Mouse (Mus musculus) left cerebral cortex, postnatal 36 days (tissue): Measurements from ENCODE around the gene Ifitm3. TPM values are rescaled to one million over a fixed set of nuclear protein-coding genes. Genes with fewer than 3 reads are reported as not detected.

Experiments
- DNase-seq, 2 experiments: peaks; one replicate each; pipeline ENCODE4 v3.0.0; 2021 to 2022; ENCODE audit warnings: low spot score in 2 of 2, mixed read lengths in 1 of 2
- intact Hi-C: fragments of 180-260 bp; cut with DNase I; formaldehyde crosslinking; loops from one replicate; pipeline ENCODE4 v1.15.1; 2025
- total RNA-seq, 2 experiments: library from RNA; stranded (reverse); gene quantifications; 2 replicates each; pipeline ENCODE4 v1.2.3; 2021

Ifitm3 gene
- 10 to 100 TPM in 1 of 2 experiments, 1 to 10 TPM in 1; 9.6 to 14.3 TPM for total RNA-seq

DNA sequence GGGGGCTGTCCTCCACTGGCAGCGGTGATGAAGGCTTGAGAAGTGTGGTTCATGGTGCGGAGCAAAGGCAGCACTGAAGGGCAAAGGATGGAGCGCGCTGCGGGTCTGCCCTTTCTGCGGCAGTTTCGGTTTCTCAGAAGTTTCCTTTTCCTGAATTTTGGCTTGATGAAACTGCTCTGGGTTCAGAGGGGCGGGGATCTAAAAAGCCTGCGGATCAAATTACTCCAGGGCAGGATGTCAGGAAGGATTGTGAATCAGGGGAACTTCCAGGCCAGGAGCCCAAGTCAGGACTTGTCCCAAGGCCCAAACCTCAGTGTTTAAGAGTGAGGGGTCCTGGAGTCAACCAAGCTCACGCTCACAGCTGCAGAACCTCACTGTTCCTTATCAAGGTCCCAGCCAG lies at the start of gene Ifitm3:
Gene Ifitm3 (minus strand): TSS at position 178 of the 400 bp plus-strand sequence.
- no peak for DNase-seq
- intact Hi-C loops: no loop called here

GRCm38 (mm10) chr7:141059929-141060328 lies 49.4 kb upstream of the Ifitm3 start:
- intact Hi-C loops: loop anchor here (5.0 kb wide), 1 partner anchor 203 kb away; the partner anchor contains the start of genes Bet1l, Gm45785 and Ric8a

GRCm38 (mm10) chr7:141058601-141059341 lies 48.2 kb upstream of the Ifitm3 start:
- intact Hi-C loops: no loop called here
- DNase-seq: no peak

More at GRCm38 (mm10) chr7:141059929-141060328, 49.4 kb upstream of the Ifitm3 start:
- no peak for DNase-seq

- intact Hi-C loops: no loop called here
- no peak for DNase-seq
Observed at GRCm38 (mm10) chr7:141057541-141057940, 47.0 kb upstream of the Ifitm3 start.

DNA sequence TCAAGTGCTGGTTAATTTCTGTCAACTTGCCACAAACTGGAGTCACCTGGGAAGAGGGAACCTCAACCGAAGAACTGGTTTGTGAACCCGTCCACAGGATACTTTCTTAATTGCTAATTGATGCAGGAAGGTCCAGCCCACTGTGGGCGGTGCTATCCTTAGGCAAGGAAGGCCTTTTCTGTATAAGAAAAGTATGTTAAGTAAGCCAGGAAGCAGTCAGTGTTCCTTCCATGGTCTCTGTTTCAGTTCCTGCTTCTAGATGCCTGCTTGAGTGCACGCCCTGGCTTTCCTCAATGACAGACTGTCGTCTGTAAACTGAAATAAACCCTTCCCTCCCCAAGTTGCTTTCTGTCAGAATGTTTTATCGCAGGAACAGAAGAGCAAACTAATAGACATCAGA lies 46.4 kb upstream of the Ifitm3 start:
- no peak for DNase-seq
- intact Hi-C loops: no loop called here

GRCm38 (mm10) chr7:141055785-141056184 lies 45.2 kb upstream of the Ifitm3 start:
- intact Hi-C loops: no loop called here
- DNase-seq: no peak

DNA sequence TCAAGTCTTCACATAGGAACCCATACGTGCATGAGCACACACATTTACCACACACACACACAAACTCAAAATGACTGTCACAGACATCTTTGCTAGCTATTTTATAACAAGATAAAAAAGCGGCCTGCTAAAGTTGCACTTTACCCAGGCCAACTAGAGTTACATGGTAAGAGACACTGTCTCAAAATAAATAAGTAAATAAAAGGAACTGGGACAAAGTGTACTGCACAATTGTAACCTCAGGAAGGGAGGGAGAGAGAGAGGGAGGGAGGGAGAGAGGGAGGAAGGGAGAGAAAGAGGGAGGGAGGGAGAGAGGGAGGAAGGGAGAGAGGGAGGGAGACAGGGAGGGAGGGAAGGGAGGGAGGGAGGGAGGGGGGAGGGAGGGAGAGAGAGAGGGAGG lies 41.9 kb upstream of the Ifitm3 start:
- intact Hi-C loops: no loop called here
- no peak for DNase-seq

- intact Hi-C loops: no loop called here
- no peak for DNase-seq
Observed at GRCm38 (mm10) chr7:141052016-141052415, 41.4 kb upstream of the Ifitm3 start.

DNA sequence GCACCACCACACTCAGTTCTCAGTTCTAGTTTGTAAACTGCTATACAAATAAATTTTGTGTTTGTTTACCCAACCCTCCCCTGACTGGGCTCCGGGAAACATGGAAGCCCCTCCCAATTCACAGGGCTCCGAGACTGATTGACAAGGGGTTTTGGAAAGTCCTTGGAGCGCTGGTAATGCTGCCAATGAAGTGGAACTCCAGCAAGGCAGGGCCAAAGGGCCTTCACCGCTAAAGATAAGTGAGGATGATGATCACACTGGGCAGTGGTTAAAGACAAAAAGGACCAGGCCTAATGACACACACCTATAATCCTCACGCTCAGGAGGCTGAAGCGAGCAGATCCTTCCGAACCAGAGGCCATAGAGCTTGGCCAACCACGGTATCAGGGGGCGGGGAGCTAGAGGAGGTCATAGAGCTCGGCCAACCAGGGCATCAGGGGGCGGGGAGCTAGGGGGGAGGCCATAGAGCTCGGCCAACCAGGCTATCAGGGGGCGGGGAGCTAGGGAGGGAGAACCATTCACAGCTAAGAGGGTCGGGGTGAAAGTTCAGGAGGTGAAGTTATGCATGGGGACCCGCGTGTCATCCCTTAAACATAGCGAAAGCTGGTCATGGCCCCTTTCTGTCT lies 40.6 kb upstream of the Ifitm3 start:
- no peak for DNase-seq

GRCm38 (mm10) chr7:141049326-141049725 lies 38.8 kb upstream of the Ifitm3 start:
- intact Hi-C loops: loop anchor here (2.0 kb wide), 1 partner anchor 41 kb away; no protein-coding TSS in a partner anchor

More for the DNA sequence above, 40.6 kb upstream of the Ifitm3 start:
- intact Hi-C loops: no loop called here

DNA sequence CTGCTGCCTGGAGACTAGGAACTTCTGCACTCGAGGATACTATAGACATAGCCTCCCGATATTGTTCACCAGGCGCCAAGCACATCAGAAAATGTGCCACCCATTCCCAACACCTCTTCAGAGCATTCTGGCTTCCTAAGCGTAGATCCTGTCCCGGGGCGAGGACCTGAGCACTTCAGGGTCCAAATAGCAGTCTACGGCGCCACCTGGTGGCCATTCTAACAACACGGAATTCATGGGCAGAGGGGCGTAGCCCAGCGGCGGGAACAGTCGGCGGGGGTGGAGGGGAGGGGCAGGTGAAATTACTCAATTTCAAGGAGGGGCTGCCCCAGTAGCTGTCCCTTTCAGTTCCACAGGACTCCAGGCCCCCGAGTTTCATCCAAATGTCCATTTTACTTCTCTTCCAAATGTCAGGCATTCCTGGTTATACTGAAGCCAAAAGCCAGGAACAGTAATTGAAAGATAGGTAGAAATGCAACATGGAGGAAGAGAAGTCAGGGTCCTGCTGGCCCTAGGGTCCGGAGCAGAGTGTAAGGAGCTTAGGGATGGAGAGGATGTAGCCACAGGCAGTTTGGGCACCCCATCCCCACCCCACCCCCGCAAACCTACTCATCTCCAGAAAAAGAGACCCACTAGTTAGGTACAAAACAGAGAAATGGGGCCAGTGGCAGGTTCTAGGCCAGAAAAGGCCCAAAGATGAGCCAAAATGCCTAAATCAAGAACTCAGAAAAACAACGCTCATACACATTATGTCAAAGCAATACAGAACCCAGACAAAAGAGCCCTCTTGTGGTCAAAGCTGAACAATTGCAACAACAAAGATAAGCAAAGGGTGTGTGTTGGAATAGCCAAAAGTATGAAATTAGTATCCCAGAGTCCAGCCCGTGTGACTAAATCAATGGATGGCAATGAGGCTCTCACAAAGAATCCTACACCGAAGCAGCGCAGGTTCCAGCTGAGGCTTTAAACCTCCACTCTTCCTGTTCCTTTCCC lies 38.0 kb upstream of the Ifitm3 start:
- DNase-seq: peak; percentile 84 to 87
- intact Hi-C loops: loop anchor here (1.0 to 2.0 kb wide), 4 partner anchors 40 to 205 kb away; no protein-coding TSS in a partner anchor

More at GRCm38 (mm10) chr7:141049326-141049725, 38.8 kb upstream of the Ifitm3 start:
- DNase-seq: no peak

GRCm38 (mm10) chr7:141047581-141048225 lies 37.1 kb upstream of the Ifitm3 start:
- DNase-seq: peak; percentile 68 to 75
- intact Hi-C loops: loop anchor here (1.0 to 2.0 kb wide), 4 partner anchors 39 to 204 kb away; no protein-coding TSS in a partner anchor

- intact Hi-C loops: no loop called here
- no peak for DNase-seq
Observed at GRCm38 (mm10) chr7:141046931-141047580, 36.5 kb upstream of the Ifitm3 start.

GRCm38 (mm10) chr7:141042539-141042938 lies 32.0 kb upstream of the Ifitm3 start:
- intact Hi-C loops: no loop called here
- DNase-seq: no peak

DNA sequence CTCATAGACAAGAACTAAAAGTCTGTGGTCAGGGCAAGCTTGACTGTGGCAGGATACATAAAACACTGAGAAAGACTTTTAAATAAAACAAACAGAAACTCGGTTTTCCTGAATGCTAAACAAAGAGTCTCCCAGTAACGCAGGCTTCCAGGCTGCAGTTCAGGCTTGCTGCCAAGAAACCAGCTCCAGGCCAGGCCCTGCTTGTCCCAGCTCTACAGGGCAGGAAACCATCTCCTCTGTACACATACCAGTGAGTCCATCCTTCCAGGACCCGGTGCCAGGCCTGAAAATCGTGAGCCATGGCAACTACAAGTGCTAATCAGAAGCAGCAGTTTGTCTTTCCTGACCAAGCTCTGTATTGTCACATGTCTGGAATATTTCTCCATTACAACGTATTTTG lies 31.1 kb upstream of the Ifitm3 start:
- intact Hi-C loops: no loop called here

GRCm38 (mm10) chr7:141040867-141041606 lies 30.5 kb upstream of the Ifitm3 start:
- no peak for DNase-seq
- intact Hi-C loops: no loop called here

More for the DNA sequence above, 31.1 kb upstream of the Ifitm3 start:
- peak in 1 of 2 experiments; percentile 14 for DNase-seq

DNA sequence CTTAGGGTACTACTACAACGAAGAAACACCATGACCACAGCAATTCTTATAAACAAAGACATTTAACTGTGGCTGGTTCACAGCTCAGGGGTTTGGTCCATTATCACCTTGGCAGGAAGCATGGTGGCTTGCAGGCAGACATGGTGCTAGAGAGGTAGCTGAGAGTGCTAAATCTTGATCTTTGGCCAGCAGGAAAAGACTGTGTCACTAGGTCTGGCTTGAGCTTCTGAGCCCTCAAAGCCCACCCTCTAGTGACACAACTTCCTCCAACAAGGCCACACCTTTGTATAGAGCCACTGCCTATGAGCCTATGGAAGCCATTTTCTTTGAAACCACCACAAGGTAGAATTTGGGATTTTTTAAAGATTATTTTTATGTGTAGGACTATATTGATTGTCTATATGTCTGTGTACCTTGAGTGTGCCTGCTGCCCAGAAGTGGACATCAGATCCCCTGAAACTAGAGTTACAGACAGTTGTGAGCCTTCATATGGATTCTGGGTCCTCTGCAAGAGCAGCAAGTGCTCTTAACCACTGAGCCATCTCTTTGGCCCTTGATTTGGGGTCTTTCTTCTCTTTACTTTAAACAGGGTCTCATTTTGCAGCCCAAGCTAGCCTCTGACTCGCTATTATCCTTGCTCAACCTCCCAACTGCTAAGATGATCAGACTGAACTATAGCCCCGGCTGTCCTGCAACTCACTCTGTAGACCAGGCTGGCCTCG lies 29.0 kb upstream of the Ifitm3 start:
- intact Hi-C loops: no loop called here
- DNase-seq: no peak
